Mouse (Mus musculus): Measurements from ENCODE around the gene Tbc1d22a. TPM values are rescaled to one million over a fixed set of nuclear protein-coding genes. Genes with fewer than 3 reads are reported as not detected.
A peak's percentile ranks its signal among the peaks of the same experiment; 100 is the strongest.

Gene Tbc1d22a
- total and polyA plus RNA-seq, 3 experiments: 15.1 to 21.1 TPM; not detected in 1

DNA sequence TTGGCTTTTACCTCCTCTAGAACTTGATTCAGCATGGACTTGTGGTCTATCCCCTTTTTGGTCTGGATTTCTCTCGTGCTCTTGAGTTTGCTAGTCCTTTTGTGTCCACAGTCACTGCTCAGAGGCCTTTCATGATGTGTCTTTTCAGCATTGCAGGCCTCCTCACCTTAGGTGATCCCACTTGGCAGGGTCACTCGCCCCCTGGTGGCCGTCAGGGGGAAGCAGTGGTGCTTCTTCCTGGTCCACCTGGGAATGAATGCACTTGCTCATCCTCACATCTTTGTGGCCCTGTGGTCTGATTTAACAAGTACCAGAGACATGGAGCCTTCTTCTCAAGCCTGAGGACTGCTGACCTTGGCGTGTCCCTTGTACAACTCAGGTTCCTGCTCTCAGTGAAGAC is 191.3 kb downstream of the Tbc1d22a start:
- peak; percentile 46 for DNase-seq (ENCODE audit: low read depth, low spot score)
- no peaks in the 10 kb centered on the region for H3K27me3 ChIP-seq (ENCODE audit: control insufficient read depth in 1 of 2, insufficient read depth in 2 of 2, low read length in 2 of 2)
- H3K4me3 ChIP-seq (ENCODE audit: control insufficient read depth in 1 of 2, insufficient read depth in 1 of 2, low read depth in 2 of 2, low read length in 2 of 2): no peak overlapping the region
- no peaks in the 10 kb centered on the region for H3K4me1 ChIP-seq (ENCODE audit: control insufficient read depth in 1 of 2, insufficient read depth in 2 of 2, low read length in 2 of 2)
- no peak overlapping the region for H3K27ac ChIP-seq (ENCODE audit: control insufficient read depth, low read depth, low read length)
- H3K9me3 ChIP-seq (replicated peaks; ENCODE audit: insufficient read depth, low read length): no peaks in the 10 kb centered on the region
- H3K36me3 ChIP-seq (ENCODE audit: control insufficient read depth in 1 of 2, insufficient read depth in 2 of 2, low read length in 2 of 2): no peaks in the 10 kb centered on the region
- H3K9ac ChIP-seq (ENCODE audit: control insufficient read depth, low read depth, low read length, poor library complexity, severe bottlenecking): no peak overlapping the region
- H3K79me2 ChIP-seq (ENCODE audit: control insufficient read depth, insufficient read depth, low read length, poor library complexity): no peaks in the 10 kb centered on the region
- TF ChIP-seq EP300 (IDR thresholded peaks at IDR 0.05; ENCODE audit: low read depth in 1 of 2, low read length in 2 of 2): no peak
- no peak for TF ChIP-seq MYC (IDR thresholded peaks at IDR 0.05; ENCODE audit: low read depth, low read length)
- no peak for TF ChIP-seq RCOR1 (IDR thresholded peaks at IDR 0.05; ENCODE audit: low read depth, low read length)
- TF ChIP-seq ZC3H11A (IDR thresholded peaks at IDR 0.05; ENCODE audit: low read depth, low read length): 0 out of 2 replicates have a peak, but pooled peaks have one; percentile 2
- peak; percentile 47 for TF ChIP-seq RAD21 (IDR thresholded peaks at IDR 0.05; ENCODE audit: low read depth, low read length)
- peak; percentile 74 to 95 (median 86) for TF ChIP-seq CTCF (IDR thresholded peaks at IDR 0.05 in 2 of 3, conservative IDR thresholded peaks at IDR 0.05 in 1 of 3; ENCODE audit: control insufficient read depth in 1 of 3, insufficient read depth in 1 of 3, low read depth in 2 of 3, low read length in 3 of 3, poor library complexity in 1 of 3, severe bottlenecking in 1 of 3)
- TF ChIP-seq MYB (IDR thresholded peaks at IDR 0.05; ENCODE audit: low read depth, low read length): no peak
- TF ChIP-seq KAT2A (conservative IDR thresholded peaks at IDR 0.05; ENCODE audit: low read depth, low read length): no peak
- TF ChIP-seq POLR2A (IDR thresholded peaks at IDR 0.05; ENCODE audit: control insufficient read depth in 1 of 2, insufficient read depth in 1 of 2, low read depth in 1 of 2, low read length in 2 of 2, poor library complexity in 1 of 2): no peak
- TF ChIP-seq BHLHE40 (IDR thresholded peaks at IDR 0.05; ENCODE audit: borderline replicate concordance, low read depth, low read length): no peak
- TF ChIP-seq ZKSCAN1 (IDR thresholded peaks at IDR 0.05; ENCODE audit: low read depth, low read length): no peak
- TF ChIP-seq MXI1 (IDR thresholded peaks at IDR 0.05; ENCODE audit: low read depth, low read length): no peak
- no peak for TF ChIP-seq ELF1 (IDR thresholded peaks at IDR 0.05; ENCODE audit: low read depth, low read length)
- no peak for TF ChIP-seq TCF12 (IDR thresholded peaks at IDR 0.05; ENCODE audit: low read depth, low read length)
- no peak for TF ChIP-seq POLR2AphosphoS2 (IDR thresholded peaks at IDR 0.05; ENCODE audit: low read length)
- TF ChIP-seq SMC3 (IDR thresholded peaks at IDR 0.05; ENCODE audit: low read depth, low read length): peak; percentile 78
- TF ChIP-seq MAX (IDR thresholded peaks at IDR 0.05; ENCODE audit: low read length): no peak
- TF ChIP-seq SIN3A (IDR thresholded peaks at IDR 0.05; ENCODE audit: low read length): no peak
- no peak for TF ChIP-seq GABPA (IDR thresholded peaks at IDR 0.05; ENCODE audit: low read depth, low read length)
- no peak for TF ChIP-seq MAZ (IDR thresholded peaks at IDR 0.05; ENCODE audit: low read depth, low read length)

DNA sequence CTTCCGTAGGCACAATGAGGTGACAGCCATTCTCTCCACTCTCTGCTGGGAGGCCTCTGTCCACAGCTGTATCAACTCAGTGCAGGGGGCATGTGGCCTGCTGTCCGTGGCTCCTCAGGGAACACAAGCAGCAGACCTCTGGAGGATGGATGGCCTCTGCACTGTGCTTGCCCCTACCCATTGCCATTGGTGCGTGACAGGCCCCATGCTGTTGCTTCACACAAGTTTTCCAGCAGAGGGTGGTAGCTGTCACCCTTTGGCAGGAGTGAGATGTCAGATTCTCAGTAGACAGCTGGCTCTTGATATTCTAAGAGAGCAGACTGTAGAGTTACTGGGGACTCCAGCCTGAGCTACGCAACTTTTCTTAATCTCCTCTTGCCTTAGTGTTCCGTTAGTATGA is 195.1 kb downstream of the Tbc1d22a start:
- H3K27me3 ChIP-seq (ENCODE audit: control insufficient read depth in 1 of 2, insufficient read depth in 2 of 2, low read length in 2 of 2): no peaks in the 10 kb centered on the region
- H3K79me2 ChIP-seq (ENCODE audit: control insufficient read depth, insufficient read depth, low read length, poor library complexity): no peaks in the 10 kb centered on the region
- no peak overlapping the region for H3K27ac ChIP-seq (ENCODE audit: control insufficient read depth, low read depth, low read length)
- TF ChIP-seq MAX (IDR thresholded peaks at IDR 0.05; ENCODE audit: low read length) (no peak), CTCF (IDR thresholded peaks at IDR 0.05 in 2 of 3, conservative IDR thresholded peaks at IDR 0.05 in 1 of 3; ENCODE audit: control insufficient read depth in 1 of 3, insufficient read depth in 1 of 3, low read depth in 2 of 3, low read length in 3 of 3, poor library complexity in 1 of 3, severe bottlenecking in 1 of 3) (peak in 2 of 3 experiments; percentile 25 to 29; a peak in 2 of 6 replicates), RAD21 (IDR thresholded peaks at IDR 0.05; ENCODE audit: low read depth, low read length) (peak; percentile 27), CHD2 (IDR thresholded peaks at IDR 0.05; ENCODE audit: low read length) (no peak), SMC3 (IDR thresholded peaks at IDR 0.05; ENCODE audit: low read depth, low read length) (peak; percentile 33; the same call in 1 of the 2 replicates), ZNF384 (IDR thresholded peaks at IDR 0.05; ENCODE audit: low read depth, low read length) (no peak), CHD1 (IDR thresholded peaks at IDR 0.05; ENCODE audit: low read depth, low read length) (no peak)
- no peaks in the 10 kb centered on the region; a peak in 1 of 4 replicates for H3K36me3 ChIP-seq (ENCODE audit: control insufficient read depth in 1 of 2, insufficient read depth in 2 of 2, low read length in 2 of 2)
- no peak overlapping the region for H3K4me3 ChIP-seq (ENCODE audit: control insufficient read depth in 1 of 2, insufficient read depth in 1 of 2, low read depth in 2 of 2, low read length in 2 of 2)
- H3K9me3 ChIP-seq (replicated peaks; ENCODE audit: insufficient read depth, low read length): no peaks in the 10 kb centered on the region
- H3K4me1 ChIP-seq (ENCODE audit: control insufficient read depth in 1 of 2, insufficient read depth in 2 of 2, low read length in 2 of 2): no peaks in the 10 kb centered on the region
- H3K9ac ChIP-seq (ENCODE audit: control insufficient read depth, low read depth, low read length, poor library complexity, severe bottlenecking): no peak overlapping the region
- peak; percentile 8 for DNase-seq (ENCODE audit: low read depth, low spot score)

Measured in MEL (cell line).